Mouse (Mus musculus) CH12F3 (cell line): ENCODE data around the gene Krt14.

ENCODE experiments used
- in situ Hi-C: fragments of 300-500 bp; cut with MboI; formaldehyde crosslinking; loops from 2 replicates; pipeline ENCODE4 v1.14.3; 2020; ENCODE audit warnings: low sequenced_read_pairs

The Krt14 gene

GRCm38 (mm10) chr11:100168765-100169762 lies 38.3 kb downstream of the Krt14 start:
- in situ Hi-C loops: no loop called here

- in situ Hi-C loops: no loop called here
These were observed 39.3 kb downstream of the Krt14 start for GRCm38 (mm10) chr11:100168071-100168470.

DNA sequence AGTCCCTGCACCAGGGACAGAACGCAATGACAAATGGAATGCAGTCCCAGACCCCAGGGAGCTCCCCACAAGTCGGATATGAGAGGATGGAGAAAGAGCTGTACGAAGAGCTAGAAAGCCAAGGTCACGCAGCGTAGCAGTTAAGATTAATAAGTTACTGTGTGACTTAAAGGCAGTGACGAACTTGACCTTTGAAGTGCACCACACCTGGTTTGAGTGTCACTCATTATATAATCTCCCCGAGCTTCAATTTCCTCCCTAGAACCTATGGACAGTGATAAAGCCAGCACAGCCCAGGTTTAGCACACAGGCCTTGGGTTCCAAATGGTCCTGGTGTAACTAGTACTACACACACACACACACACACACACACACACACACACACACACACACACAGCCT lies 43.0 kb downstream of the Krt14 start:
- in situ Hi-C loops: no loop called here

DNA sequence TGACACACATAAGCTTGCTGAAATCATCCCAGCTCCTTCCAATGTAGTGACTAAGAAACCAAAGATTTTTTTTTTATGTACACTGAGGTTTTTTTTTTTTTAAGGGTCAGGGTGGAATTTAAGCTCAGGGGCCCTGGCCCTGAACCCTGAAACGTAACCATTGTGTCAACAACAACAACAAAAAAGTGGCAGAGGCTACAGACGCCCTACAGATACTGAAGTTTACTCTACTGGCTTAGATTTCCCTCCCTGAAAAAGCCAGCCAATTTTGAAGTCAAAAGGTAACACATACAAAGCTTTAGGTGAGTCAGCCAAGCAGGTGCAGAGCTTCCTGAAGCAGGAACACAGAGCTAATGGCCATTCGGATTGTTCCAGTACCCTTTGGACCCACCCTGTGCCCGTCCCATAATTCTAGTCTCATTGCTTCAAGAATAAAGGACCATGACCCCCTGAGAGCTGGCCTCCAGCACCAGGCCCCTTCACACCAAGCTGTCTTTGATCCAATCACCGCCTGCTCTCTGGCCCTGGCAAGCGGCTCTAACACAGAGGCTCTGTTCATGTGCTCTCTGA lies 49.4 kb downstream of the Krt14 start:
- in situ Hi-C loops: no loop called here

DNA sequence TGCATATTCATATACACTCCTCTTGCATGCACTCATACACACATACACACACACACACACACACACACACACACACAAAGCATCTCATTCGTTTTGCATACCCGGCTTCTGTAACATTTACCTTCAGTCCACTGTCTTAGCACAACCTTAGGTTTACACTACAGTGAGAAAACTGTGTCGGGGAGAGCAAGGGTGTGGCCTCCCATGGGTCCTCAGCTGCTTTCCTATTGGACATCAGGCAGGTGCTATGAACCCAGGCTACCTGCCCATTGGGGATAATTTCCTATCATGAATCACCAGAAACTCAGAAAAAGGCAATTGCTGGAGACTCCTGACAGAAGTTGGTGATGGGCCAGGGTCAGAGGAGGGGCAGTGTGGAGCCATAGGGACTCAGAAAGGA lies 50.0 kb downstream of the Krt14 start:
- in situ Hi-C loops: no loop called here

GRCm38 (mm10) chr11:100155497-100156255 lies 51.7 kb downstream of the Krt14 start:
- in situ Hi-C loops: no loop called here
